Mouse (Mus musculus) liver, embryonic 13.5 days (tissue): ENCODE measurements around the gene Mettl25. TPM values are rescaled to one million over a fixed set of nuclear protein-coding genes. Genes with fewer than 3 reads are reported as not detected.

Experiments used
- ATAC-seq: fragments of 200-750 bp; cut with Nextera tagmentation; 2 replicates; pipeline ENCODE4 v1.8.0; 2017; ENCODE audit warnings: low read depth, mild to moderate bottlenecking, moderate number of reproducible peaks, moderate library complexity
- DNase-seq: peaks from one replicate; pipeline ENCODE4 v3.0.0; 2022
- H3K27ac ChIP-seq: fragments of 300-500 bp; sonication (generic); 2 replicates; pipeline ENCODE4 v1.5.1; 2015; ENCODE audit warnings: moderate library complexity, mild to moderate bottlenecking, inconsistent platforms
- H3K27me3 ChIP-seq: fragments of 300-500 bp; sonication (generic); 2 replicates; pipeline ENCODE4 v1.6.1; 2015; ENCODE audit warnings: mild to moderate bottlenecking, inconsistent platforms
- H3K36me3 ChIP-seq: fragments of 300-500 bp; sonication (generic); 2 replicates; pipeline ENCODE4 v1.6.1; 2015; ENCODE audit warnings: mild to moderate bottlenecking, inconsistent platforms
- H3K4me1 ChIP-seq: fragments of 300-500 bp; sonication (generic); replicated peaks from 2 replicates; pipeline ENCODE4 v1.6.1; 2015; ENCODE audit warnings: inconsistent platforms
- H3K4me2 ChIP-seq: fragments of 300-500 bp; sonication (generic); 2 replicates; pipeline ENCODE4 v1.6.1; 2015; ENCODE audit warnings: inconsistent platforms, mild to moderate bottlenecking, moderate library complexity
- H3K4me3 ChIP-seq: fragments of 300-500 bp; sonication (generic); replicated peaks from 2 replicates; pipeline ENCODE4 v1.5.1; 2015; ENCODE audit warnings: mild to moderate bottlenecking, inconsistent platforms
- H3K9ac ChIP-seq: fragments of 300-500 bp; sonication (generic); 2 replicates; pipeline ENCODE4 v1.6.1; 2015; ENCODE audit warnings: mild to moderate bottlenecking, inconsistent platforms
- H3K9me3 ChIP-seq: fragments of 300-500 bp; sonication (generic); replicated peaks from 2 replicates; pipeline ENCODE4 v1.6.1; 2016; ENCODE audit warnings: inconsistent platforms
- WGBS: fragments of 180-500 bp; shearing (Covaris S2); methylation state at CpG from one replicate; pipeline ENCODE4 v1.1.7; 2015; ENCODE audit not compliant: insufficient replicate concordance; 5-methylcytosine and 5-hydroxymethylcytosine counted together
- polyA plus RNA-seq: library from polyadenylated mRNA; unstranded; fragments of >200 nt; fragmentation: Nextera tagmentation; extraction: Ambion mirVana; gene quantifications from 2 replicates; pipeline ENCODE4 v1.2.1, GENCODE M21; 2015

The Mettl25 gene
- polyA plus RNA-seq, 1 experiment from 2014 or later: 5.3 TPM

- Histone ChIP-seq H3K27me3 (no peaks in the 10 kb centered on the region), H3K4me3 (no peak overlapping the region), H3K9me3 (no peaks in the 10 kb centered on the region), H3K4me2 (no peak overlapping the region), H3K36me3 (peaks cover 6% of the 10 kb centered on the region; the same call in 1 of the 2 replicates), H3K27ac (no peak overlapping the region), H3K4me1 (peaks cover 5% of the 10 kb centered on the region; the same call in 1 of the 2 replicates), H3K9ac (no peak overlapping the region)
- DNase-seq: no peak
- WGBS: 76% methylated on average over 8 of the region's 8 CpGs
- no peak for ATAC-seq
Observed at GRCm38 (mm10) chr10:105797250-105797924, 43.8 kb downstream of the Mettl25 start.

GRCm38 (mm10) chr10:105793776-105794552 is 47.2 kb downstream of the Mettl25 start:
- Histone ChIP-seq H3K27ac (no peak overlapping the region), H3K4me2 (no peak overlapping the region), H3K9ac (no peak overlapping the region), H3K36me3 (peaks cover 6% of the 10 kb centered on the region; the same call in 1 of the 2 replicates), H3K9me3 (no peaks in the 10 kb centered on the region), H3K4me3 (no peak overlapping the region), H3K27me3 (no peaks in the 10 kb centered on the region), H3K4me1 (no peaks in the 10 kb centered on the region)
- ATAC-seq: no peak
- WGBS: 70% methylated on average over 15 of the region's 15 CpGs
- no peak for DNase-seq

- H3K9me3 ChIP-seq: no peaks in the 10 kb centered on the region
- H3K4me3 ChIP-seq: no peak overlapping the region
- H3K9ac ChIP-seq: no peak overlapping the region
- H3K36me3 ChIP-seq: no peaks in the 10 kb centered on the region
- H3K27me3 ChIP-seq: no peaks in the 10 kb centered on the region
- DNase-seq (no peak), ATAC-seq (no peak)
- H3K27ac ChIP-seq: no peak overlapping the region
- no peaks in the 10 kb centered on the region for H3K4me1 ChIP-seq
- WGBS: 79% methylated on average over 17 of the region's 17 CpGs
- no peak overlapping the region for H3K4me2 ChIP-seq
Observed at GRCm38 (mm10) chr10:105788744-105789486, 52.3 kb downstream of the Mettl25 start.

DNA sequence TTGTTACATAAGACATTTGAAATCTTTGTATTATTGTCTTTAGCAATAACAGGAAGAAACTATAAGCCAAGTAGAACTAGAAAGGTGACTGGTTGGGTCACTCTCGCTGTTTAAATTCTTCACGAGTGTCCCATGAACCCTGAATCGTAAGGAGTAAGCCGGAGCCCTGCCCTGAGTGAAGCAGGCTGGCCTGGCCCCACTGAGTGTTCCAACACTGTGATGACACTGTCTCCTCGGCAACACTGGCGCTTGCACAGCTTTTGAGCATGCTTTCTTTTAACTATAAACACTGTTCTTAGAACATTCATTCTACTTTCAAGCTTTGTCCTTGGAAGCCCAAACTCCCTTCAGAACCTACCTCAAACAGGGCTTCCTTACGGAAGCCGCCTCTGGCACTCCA is 57.4 kb downstream of the Mettl25 start:
- Histone ChIP-seq H3K27me3 (no peaks in the 10 kb centered on the region), H3K27ac (no peak overlapping the region), H3K36me3 (no peaks in the 10 kb centered on the region), H3K9me3 (no peaks in the 10 kb centered on the region), H3K4me2 (no peak overlapping the region), H3K9ac (no peak overlapping the region), H3K4me3 (no peak overlapping the region), H3K4me1 (no peaks in the 10 kb centered on the region)
- WGBS: 82% methylated on average over 8 of the region's 8 CpGs
- ATAC-seq (no peak), DNase-seq (no peak)

DNA sequence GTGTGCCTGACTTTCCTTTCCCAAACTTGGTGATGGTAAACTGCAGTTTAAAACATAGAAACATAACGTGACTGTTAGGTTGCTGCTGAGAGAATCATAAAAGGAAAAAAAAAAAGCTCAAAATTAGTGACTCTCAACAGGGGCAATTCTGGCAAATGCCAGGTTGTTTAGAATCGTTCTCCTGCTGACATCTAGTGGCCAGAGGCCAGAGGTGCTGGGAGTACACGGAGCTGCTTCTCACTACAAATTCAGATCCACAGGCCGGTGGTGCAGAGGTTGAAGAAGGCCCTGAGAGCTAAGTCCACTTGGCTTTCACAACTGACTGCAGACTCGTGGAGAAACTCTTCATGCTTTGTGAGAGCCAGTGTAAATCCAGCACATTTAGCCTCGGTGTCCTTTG is 66.8 kb downstream of the Mettl25 start:
- Histone ChIP-seq H3K4me3 (no peak overlapping the region), H3K9me3 (no peaks in the 10 kb centered on the region), H3K27ac (no peak overlapping the region), H3K36me3 (no peaks in the 10 kb centered on the region), H3K4me2 (no peak overlapping the region), H3K27me3 (no peaks in the 10 kb centered on the region), H3K4me1 (no peaks in the 10 kb centered on the region), H3K9ac (no peak overlapping the region)
- no peak for ATAC-seq
- 18% methylated on average over 6 of the region's 6 CpGs for WGBS
- DNase-seq: peak; percentile 4

- 76% methylated on average over 9 of the region's 9 CpGs for WGBS
- Histone ChIP-seq H3K9ac (no peak overlapping the region), H3K27ac (no peak overlapping the region), H3K27me3 (no peaks in the 10 kb centered on the region), H3K4me2 (no peak overlapping the region), H3K4me1 (no peaks in the 10 kb centered on the region), H3K4me3 (no peak overlapping the region), H3K9me3 (no peaks in the 10 kb centered on the region), H3K36me3 (no peaks in the 10 kb centered on the region)
- ATAC-seq: no peak
- no peak for DNase-seq
Observed at GRCm38 (mm10) chr10:105772821-105773302, 68.3 kb downstream of the Mettl25 start.

GRCm38 (mm10) chr10:105763959-105764358 is 77.2 kb downstream of the Mettl25 start:
- Histone ChIP-seq H3K4me1 (no peaks in the 10 kb centered on the region), H3K27me3 (no peaks in the 10 kb centered on the region), H3K27ac (no peak overlapping the region), H3K9ac (no peak overlapping the region), H3K9me3 (no peaks in the 10 kb centered on the region), H3K36me3 (no peaks in the 10 kb centered on the region), H3K4me3 (no peak overlapping the region), H3K4me2 (no peak overlapping the region)
- 60% methylated on average over 2 of the region's 2 CpGs for WGBS
- no peak for ATAC-seq
- no peak for DNase-seq

- H3K4me2 ChIP-seq: no peak overlapping the region
- ATAC-seq: no peak
- no peak for DNase-seq
- no peak overlapping the region for H3K4me3 ChIP-seq
- no peaks in the 10 kb centered on the region for H3K36me3 ChIP-seq
- WGBS: 49% methylated on average over 2 of the region's 2 CpGs
- no peaks in the 10 kb centered on the region for H3K9me3 ChIP-seq
- no peaks in the 10 kb centered on the region for H3K27me3 ChIP-seq
- no peaks in the 10 kb centered on the region for H3K4me1 ChIP-seq
- H3K9ac ChIP-seq: no peak overlapping the region
- H3K27ac ChIP-seq: no peak overlapping the region
Observed at GRCm38 (mm10) chr10:105760460-105760859, 80.7 kb downstream of the Mettl25 start.

DNA sequence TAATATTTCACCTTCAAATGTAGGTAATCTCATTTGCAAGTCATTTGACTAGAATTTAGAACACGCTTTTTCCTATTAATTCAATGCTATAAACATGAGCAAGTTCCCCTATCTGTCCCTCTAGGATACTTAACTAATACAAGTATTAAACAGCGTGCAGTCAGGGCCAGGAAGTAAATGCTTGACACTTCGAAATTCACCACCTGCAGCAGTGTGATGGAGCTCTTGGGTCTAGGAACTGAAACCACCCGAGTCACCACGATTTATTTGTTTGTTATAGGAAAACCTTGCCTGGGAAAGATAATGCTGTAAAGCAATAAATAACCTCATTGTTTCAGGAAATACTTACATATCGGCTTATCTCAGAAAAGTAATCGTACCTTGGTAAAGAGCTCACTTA is 81.1 kb downstream of the Mettl25 start:
- Histone ChIP-seq H3K4me1 (no peaks in the 10 kb centered on the region), H3K4me2 (no peak overlapping the region), H3K27me3 (no peaks in the 10 kb centered on the region), H3K4me3 (no peak overlapping the region), H3K9me3 (no peaks in the 10 kb centered on the region), H3K36me3 (no peaks in the 10 kb centered on the region), H3K27ac (no peak overlapping the region), H3K9ac (no peak overlapping the region)
- ATAC-seq: no peak
- DNase-seq: no peak
- 42% methylated on average over 7 of the region's 7 CpGs for WGBS

DNA sequence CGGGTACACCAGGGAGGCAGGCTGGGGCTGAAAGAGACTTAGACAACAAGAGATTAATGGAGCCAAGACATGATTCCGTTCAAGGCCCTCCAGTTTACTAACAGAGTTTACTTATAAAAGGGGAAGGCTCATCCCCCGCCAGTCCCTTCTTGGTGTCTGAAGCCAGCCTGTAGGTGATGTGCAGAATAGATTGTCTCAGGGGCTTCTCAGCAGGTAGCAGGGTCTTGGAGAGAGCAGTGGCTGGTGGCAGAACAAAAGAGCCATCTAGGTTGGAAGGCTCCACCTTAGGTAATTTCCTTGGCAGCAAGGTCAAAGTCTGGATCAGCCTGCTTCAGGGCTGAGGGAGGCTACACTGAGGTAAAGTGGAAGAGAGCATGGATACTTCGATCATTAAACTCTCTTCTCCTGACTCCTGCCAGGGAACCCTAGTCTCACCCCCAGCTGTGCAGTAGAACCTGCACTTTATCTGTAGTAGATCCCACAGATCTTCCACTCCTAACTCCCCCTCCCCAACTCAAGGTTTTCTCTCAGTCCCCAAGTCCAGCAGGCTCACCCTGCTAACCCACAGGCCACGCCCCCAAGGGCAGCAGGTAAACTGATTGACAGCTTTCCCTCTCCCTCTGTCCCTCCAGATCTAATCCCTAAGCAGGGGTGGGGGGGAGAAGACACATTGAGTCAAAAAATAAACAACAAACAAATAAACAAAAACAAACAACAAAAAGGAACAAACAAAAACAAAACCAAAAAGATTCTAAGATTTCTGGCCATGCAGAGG is 87.2 kb downstream of the Mettl25 start:
- Histone ChIP-seq H3K27ac (no peak overlapping the region), H3K36me3 (no peaks in the 10 kb centered on the region), H3K9ac (no peak overlapping the region), H3K4me2 (no peak overlapping the region), H3K27me3 (no peaks in the 10 kb centered on the region), H3K4me3 (no peak overlapping the region), H3K9me3 (no peaks in the 10 kb centered on the region), H3K4me1 (no peaks in the 10 kb centered on the region)
- ATAC-seq: no peak
- DNase-seq: no peak
- 61% methylated on average over 5 of the region's 5 CpGs for WGBS

DNA sequence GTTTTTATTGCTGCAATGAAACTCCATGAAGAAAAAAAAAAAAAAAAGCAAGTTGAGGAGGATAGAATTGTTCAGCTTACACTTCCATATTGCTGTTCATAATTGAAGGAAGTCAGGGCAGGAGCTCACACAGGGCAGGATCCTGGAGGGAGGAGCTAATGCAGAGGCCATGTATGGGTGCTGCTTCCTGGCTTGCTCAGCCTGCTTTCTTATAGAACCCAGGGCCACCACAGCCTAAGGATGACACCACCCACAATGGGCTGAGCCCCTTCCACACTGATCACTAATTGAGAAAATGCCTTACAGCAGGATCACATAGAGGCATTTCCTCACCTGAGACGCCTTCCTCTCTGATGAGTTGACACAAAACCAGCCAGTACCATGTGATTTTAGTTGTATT is 95.2 kb downstream of the Mettl25 start:
- Histone ChIP-seq H3K9me3 (no peaks in the 10 kb centered on the region), H3K27ac (no peak overlapping the region), H3K27me3 (no peaks in the 10 kb centered on the region), H3K4me1 (no peaks in the 10 kb centered on the region), H3K36me3 (no peaks in the 10 kb centered on the region), H3K4me2 (no peak overlapping the region), H3K4me3 (no peak overlapping the region), H3K9ac (no peak overlapping the region)
- ATAC-seq (no peak), DNase-seq (no peak)
- WGBS: 63% methylated on average over 1 of the region's 1 CpGs
